Mouse (Mus musculus) neural tube, embryonic 15.5 days (tissue): ENCODE measurements around the gene Ttc7. TPM values are rescaled to one million over a fixed set of nuclear protein-coding genes. Genes with fewer than 3 reads are reported as not detected.

Experiments used
- ATAC-seq: fragments of 200-750 bp; cut with Nextera tagmentation; 2 replicates; pipeline ENCODE4 v1.8.0; 2017; ENCODE audit warnings: mild to moderate bottlenecking, moderate TSS enrichment, moderate library complexity; ENCODE audit not compliant: low FRiP score
- H3K27ac ChIP-seq: fragments of 300-500 bp; sonication (generic); replicated peaks from 2 replicates; pipeline ENCODE4 v1.5.1; 2015; ENCODE audit warnings: mild to moderate bottlenecking, inconsistent platforms
- H3K27me3 ChIP-seq: fragments of 300-500 bp; sonication (generic); replicated peaks from 2 replicates; pipeline ENCODE4 v1.6.1; 2015; ENCODE audit warnings: inconsistent platforms
- H3K36me3 ChIP-seq: fragments of 300-500 bp; sonication (generic); 2 replicates; pipeline ENCODE4 v1.6.1; 2015; ENCODE audit warnings: inconsistent platforms
- H3K4me1 ChIP-seq: fragments of 300-500 bp; sonication (generic); 2 replicates; pipeline ENCODE4 v1.6.1; 2015; ENCODE audit warnings: inconsistent platforms
- H3K4me2 ChIP-seq: fragments of 300-500 bp; sonication (generic); 2 replicates; pipeline ENCODE4 v1.6.1; 2015; ENCODE audit warnings: inconsistent platforms, mild to moderate bottlenecking, moderate library complexity
- H3K4me3 ChIP-seq: fragments of 300-500 bp; sonication (generic); replicated peaks from 2 replicates; pipeline ENCODE4 v1.5.1; 2015; ENCODE audit warnings: mild to moderate bottlenecking, inconsistent platforms
- H3K9ac ChIP-seq: fragments of 300-500 bp; sonication (generic); replicated peaks from 2 replicates; pipeline ENCODE4 v1.6.1; 2015; ENCODE audit warnings: mild to moderate bottlenecking, inconsistent platforms
- H3K9me3 ChIP-seq: fragments of 300-500 bp; sonication (generic); replicated peaks from 2 replicates; pipeline ENCODE4 v1.6.1; 2016; ENCODE audit warnings: inconsistent platforms
- WGBS: fragments of 180-500 bp; shearing (Covaris S2); methylation state at CpG from one replicate; pipeline ENCODE4 v1.1.7; 2015; ENCODE audit warnings: mixed read lengths; 5-methylcytosine and 5-hydroxymethylcytosine counted together
- polyA plus RNA-seq: library from polyadenylated mRNA; unstranded; fragments of >200 nt; fragmentation: Nextera tagmentation; extraction: Ambion mirVana; gene quantifications from 2 replicates; pipeline ENCODE4 v1.2.1, GENCODE M21; 2015

Ttc7 gene
- polyA plus RNA-seq, 1 experiment from 2014 or later: 7.2 TPM

DNA sequence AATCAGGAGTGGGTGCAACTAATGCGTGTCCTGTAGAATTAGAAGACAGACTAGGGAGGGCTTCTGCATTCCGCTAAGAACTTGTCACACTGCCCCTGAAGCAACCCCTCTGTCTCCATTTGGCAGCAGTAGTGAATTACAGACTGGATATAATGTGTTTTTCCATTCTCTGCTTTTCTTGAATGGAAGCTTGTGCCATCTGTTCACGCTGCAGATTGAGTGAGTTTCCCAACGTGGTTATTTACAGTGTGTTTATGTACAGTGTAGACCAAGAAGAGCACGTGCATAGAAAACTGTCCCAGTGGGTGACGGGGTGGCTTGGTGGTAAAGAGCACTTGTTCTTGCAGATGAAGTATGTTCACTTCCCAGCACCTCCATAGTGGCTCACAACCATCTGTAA, 13.2 kb upstream of the Ttc7 start:
- Histone ChIP-seq H3K4me1 (peaks cover 16% of the 10 kb centered on the region), H3K4me2 (no peak overlapping the region), H3K9ac (no peak overlapping the region), H3K27ac (no peak overlapping the region), H3K36me3 (no peaks in the 10 kb centered on the region), H3K4me3 (no peak overlapping the region), H3K9me3 (no peaks in the 10 kb centered on the region), H3K27me3 (no peaks in the 10 kb centered on the region)
- WGBS: 38% methylated on average over 6 of the region's 6 CpGs
- ATAC-seq: no peak

DNA sequence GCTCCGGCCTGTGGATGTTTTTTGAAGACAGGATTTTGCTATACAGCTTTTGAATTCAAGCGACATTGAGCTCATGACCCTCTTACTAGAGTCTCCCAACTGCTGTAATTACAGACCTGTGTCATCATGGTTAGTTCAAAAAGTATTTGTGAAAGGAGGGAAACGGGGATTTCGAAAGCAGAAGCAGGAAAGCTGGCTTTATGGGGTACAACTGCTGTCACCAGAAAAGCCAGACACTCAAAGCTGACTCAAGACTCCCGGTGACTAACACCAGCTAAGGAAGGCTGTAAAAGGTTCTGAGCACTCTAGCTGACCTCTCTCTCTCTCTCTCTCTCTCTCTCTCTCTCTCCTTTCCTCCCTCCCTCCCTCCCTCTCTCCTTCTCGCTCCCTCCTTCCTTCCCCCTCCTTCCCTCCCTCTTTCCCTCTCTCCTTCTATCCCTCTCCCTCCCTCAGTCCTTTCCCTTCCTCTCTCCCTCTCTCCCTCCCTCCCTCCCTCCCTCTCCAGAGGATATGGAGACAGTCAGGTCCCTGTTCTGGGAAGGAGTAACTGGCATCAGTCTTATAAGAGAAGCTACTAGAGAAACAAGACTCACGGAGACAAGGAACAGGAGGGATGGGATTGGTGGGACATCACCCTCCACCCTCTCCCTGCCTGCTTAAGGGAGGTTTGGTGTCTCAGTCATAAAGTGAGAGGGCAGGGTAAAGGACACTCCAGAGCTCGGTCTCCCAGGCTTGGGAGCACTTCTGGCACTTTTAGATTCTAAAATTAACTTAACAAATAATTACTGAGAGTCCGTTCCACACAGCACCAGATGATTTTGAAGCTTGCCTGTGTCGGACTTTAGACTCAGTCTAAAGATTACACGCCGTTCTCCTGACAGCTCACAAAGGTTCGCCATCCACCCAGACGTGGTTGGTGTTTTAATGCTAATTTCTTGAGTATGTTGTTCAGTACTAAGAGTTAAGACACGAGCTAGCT, 7.0 kb upstream of the Ttc7 start:
- no peaks in the 10 kb centered on the region for H3K36me3 ChIP-seq
- H3K27ac ChIP-seq: no peak overlapping the region
- no peak overlapping the region for H3K9ac ChIP-seq
- no peaks in the 10 kb centered on the region for H3K9me3 ChIP-seq
- no peaks in the 10 kb centered on the region for H3K4me1 ChIP-seq
- H3K4me3 ChIP-seq: no peak overlapping the region
- no peak overlapping the region for H3K4me2 ChIP-seq
- 60% methylated on average over 15 of the region's 15 CpGs for WGBS
- no peak for ATAC-seq
- no peaks in the 10 kb centered on the region for H3K27me3 ChIP-seq

DNA sequence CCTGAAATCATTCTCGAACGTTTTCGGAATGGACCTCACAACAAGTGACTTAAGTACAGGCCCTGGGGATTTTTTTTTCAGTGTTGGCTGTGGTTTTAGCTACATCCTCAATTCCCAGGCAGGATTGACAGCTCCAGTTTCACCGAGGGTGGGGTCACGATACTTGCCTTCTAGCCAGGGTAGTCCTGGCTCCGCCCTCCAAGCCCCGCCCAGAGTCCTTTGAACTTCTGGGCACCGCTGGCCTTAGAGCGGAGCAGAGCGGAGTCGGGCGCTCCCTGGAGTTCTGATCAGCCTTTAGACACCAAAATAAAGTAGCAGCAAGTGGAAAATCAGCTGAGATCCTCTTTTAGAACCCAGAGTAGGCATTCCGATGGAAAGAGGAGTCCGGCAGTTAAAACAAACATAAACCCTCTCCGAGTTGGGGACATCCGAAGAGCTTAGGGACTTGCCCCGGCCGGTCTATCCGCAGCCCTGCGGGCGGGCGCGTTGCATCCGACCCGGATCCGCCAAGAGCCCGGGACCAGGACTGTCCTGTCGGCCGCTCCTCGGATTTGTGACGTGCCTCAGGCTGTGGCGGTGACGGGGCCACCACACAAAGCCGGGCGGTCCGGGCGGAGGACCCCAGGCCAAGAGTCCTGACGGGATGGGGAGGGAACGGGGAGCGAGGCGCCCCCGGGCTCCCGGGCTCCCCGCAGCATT, 530 bp upstream of the Ttc7 start:
- Histone ChIP-seq H3K4me2 (peak overlapping the region; percentile 87), H3K4me1 (peaks cover 33% of the 10 kb centered on the region), H3K27ac (peak overlapping the region; percentile 87), H3K4me3 (peak overlapping the region; percentile 69), H3K9ac (peak overlapping the region; percentile 78), H3K36me3 (no peaks in the 10 kb centered on the region), H3K9me3 (no peaks in the 10 kb centered on the region), H3K27me3 (peaks cover 15% of the 10 kb centered on the region)
- ATAC-seq: peak; percentile 74
- under 1% methylated on average over 44 of the region's 44 CpGs for WGBS

DNA sequence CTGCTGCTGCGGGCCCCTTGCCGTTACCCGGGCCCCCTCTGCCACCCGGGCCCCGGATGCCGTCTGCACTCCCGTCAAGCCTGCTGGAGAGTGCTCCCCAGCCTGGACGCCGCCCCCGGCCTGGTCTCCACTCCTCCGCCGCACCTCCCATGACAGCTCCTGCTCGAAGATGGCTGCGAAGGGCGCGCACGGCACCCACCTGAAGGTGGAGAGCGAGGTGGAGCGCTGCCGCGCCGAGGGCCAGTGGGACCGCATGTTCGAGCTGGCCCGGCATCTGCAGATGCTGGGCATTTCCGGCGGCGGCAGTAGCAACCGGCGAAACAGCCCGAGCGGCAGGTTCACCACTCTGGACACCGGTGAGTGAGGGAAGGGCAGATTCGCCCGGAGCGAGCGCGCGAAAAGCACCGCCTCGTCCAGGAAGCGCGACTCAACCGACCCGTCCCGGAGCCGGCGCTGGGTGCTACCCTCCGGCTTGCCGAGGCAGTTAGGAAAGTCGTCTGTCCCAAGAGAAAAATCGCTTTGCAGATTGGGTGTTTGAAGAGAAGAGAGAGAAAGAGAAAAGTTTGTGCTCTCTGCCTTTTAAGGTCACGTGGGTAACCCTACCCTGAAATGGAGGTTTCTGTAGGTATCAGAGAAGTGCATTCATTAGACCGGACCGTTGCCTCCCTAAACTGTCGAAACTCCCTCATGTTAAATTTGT, 519 bp downstream of the Ttc7 start:
- peak; percentile 62 for ATAC-seq
- Histone ChIP-seq H3K9ac (peak overlapping the region; percentile 78), H3K4me2 (peak overlapping the region; percentile 87), H3K36me3 (no peaks in the 10 kb centered on the region), H3K9me3 (no peaks in the 10 kb centered on the region), H3K27me3 (peaks cover 15% of the 10 kb centered on the region), H3K4me3 (peak overlapping the region; percentile 69), H3K27ac (peak overlapping the region; percentile 87), H3K4me1 (peaks cover 33% of the 10 kb centered on the region)
- WGBS: under 1% methylated on average over 53 of the region's 56 CpGs

GRCm38 (mm10) chr17:87283755-87284481, 1.2 kb downstream of the Ttc7 start:
- ATAC-seq: no peak
- 7% methylated on average over 21 of the region's 21 CpGs for WGBS

DNA sequence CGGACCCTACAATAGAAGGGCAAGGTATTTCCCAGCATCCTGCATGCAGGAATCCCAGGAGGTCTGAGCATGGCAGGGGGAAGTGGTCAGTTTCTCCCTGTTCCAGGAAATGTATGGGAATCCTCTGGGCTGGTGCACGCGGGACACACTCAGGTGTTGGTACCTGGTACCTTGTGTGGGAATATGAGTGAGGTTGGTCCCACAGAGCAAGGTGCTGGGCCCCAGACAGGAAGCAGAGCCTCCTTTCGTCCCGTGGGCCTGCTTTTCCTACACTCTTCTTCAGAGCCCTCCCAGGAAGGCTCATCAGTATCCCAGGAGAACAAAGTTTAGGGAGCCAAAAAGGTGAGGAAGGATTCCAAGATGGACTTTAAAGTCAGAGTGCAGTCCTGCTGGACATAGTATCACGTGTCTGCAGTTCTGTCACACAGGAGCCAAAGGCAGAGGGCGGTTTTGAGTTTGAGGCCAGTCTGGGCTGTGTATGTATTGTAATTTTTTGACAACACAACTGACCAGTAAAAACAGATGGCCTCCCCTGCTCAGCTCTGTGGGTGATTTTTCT, 1.9 kb downstream of the Ttc7 start:
- peak overlapping the region; percentile 87 for H3K4me2 ChIP-seq
- no peak overlapping the region for H3K9ac ChIP-seq
- no peak for ATAC-seq

More at GRCm38 (mm10) chr17:87283755-87284481, 1.2 kb downstream of the Ttc7 start:
- H3K9me3 ChIP-seq: no peaks in the 10 kb centered on the region
- H3K4me3 ChIP-seq: peak overlapping the region; percentile 69
- H3K4me1 ChIP-seq: peaks cover 33% of the 10 kb centered on the region
- H3K9ac ChIP-seq: peak overlapping the region; percentile 78
- peaks cover 15% of the 10 kb centered on the region for H3K27me3 ChIP-seq
- no peaks in the 10 kb centered on the region for H3K36me3 ChIP-seq
- no peak overlapping the region for H3K27ac ChIP-seq
- peak overlapping the region; percentile 87 for H3K4me2 ChIP-seq

DNA sequence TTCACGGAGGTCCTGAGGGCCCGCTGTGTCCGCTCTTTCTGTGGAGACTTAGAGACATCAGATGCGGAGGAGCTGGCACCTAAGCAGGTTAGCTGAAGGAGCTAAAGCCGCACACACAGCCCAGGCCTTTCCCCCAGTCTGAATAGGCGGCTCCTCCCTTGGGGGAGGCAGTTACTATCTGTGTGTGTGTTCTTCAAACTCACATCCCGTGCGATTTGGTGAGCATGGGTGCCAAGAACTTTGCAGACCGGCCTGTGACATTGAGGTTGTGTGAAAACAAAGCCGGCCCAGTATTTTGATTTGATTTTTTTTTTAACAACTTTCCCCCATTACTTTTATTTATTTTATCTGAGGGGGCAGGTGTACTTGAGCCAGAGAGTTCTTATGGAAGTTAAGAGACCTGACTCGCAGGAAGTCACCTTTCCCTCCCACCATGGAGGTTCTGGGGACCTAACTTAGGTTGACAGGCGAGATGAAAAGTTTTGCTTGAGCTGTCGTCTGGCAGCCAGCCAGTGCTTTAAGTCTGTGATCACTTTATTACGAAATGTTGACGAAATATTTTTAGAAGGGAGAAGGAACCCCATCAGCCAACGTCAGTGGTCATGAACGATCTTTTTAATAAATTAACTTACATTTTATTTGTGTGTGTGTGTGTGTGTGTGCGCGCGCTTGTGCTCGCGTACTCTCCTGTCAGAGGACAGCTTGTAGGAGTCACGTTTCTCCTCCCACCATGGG, 3.2 kb downstream of the Ttc7 start:
- Histone ChIP-seq H3K4me3 (no peak overlapping the region), H3K9ac (no peak overlapping the region), H3K36me3 (no peaks in the 10 kb centered on the region), H3K4me2 (no peak overlapping the region), H3K9me3 (no peaks in the 10 kb centered on the region), H3K27me3 (peaks cover 15% of the 10 kb centered on the region), H3K27ac (no peak overlapping the region), H3K4me1 (peaks cover 33% of the 10 kb centered on the region)
- WGBS: 81% methylated on average over 23 of the region's 23 CpGs
- ATAC-seq: no peak

More for the DNA sequence above, 1.9 kb downstream of the Ttc7 start:
- Histone ChIP-seq H3K36me3 (no peaks in the 10 kb centered on the region), H3K4me1 (peaks cover 33% of the 10 kb centered on the region), H3K27ac (no peak overlapping the region), H3K9me3 (no peaks in the 10 kb centered on the region), H3K4me3 (peak overlapping the region; percentile 69; the same call in 1 of the 2 replicates), H3K27me3 (peaks cover 15% of the 10 kb centered on the region)
- WGBS: 64% methylated on average over 7 of the region's 7 CpGs

DNA sequence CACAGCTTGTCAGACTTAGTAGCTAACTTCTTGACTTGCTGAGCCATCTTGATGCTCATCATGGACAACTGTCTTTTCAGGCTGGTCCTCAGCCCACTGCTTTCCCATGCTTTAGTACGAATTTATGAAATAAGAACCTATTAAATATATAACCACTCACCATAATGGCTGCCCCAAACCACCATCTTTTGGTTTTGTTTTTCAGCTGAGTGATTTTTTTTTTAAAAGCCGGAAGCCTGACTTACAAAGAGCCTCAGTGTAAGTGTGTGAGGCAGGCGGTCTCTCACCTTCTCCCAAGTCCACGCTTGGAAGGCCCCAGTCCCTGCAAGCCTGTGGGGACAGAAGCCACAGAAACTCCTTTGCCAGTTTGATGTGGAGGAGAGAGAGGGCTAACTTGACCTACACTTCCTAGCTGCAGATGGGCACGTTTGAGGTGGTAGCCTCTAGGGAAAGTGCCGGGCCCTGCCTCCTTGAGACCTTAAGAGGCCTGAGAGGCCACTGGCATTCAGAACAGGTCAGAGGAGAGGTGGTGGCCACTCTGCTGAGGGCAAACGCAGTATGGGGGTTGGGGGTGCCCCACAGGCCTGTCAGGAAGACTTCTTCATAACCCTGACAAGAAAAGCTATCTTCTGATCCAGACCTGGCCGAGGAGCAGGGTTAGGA, 3.9 kb downstream of the Ttc7 start:
- ATAC-seq: no peak
- WGBS: 76% methylated on average over 8 of the region's 8 CpGs
- no peak overlapping the region for H3K4me3 ChIP-seq
- no peaks in the 10 kb centered on the region for H3K36me3 ChIP-seq
- peaks cover 27% of the 10 kb centered on the region for H3K4me1 ChIP-seq
- no peak overlapping the region for H3K4me2 ChIP-seq
- H3K9ac ChIP-seq: no peak overlapping the region
- H3K27ac ChIP-seq: no peak overlapping the region
- H3K27me3 ChIP-seq: peaks cover 15% of the 10 kb centered on the region
- H3K9me3 ChIP-seq: no peaks in the 10 kb centered on the region

DNA sequence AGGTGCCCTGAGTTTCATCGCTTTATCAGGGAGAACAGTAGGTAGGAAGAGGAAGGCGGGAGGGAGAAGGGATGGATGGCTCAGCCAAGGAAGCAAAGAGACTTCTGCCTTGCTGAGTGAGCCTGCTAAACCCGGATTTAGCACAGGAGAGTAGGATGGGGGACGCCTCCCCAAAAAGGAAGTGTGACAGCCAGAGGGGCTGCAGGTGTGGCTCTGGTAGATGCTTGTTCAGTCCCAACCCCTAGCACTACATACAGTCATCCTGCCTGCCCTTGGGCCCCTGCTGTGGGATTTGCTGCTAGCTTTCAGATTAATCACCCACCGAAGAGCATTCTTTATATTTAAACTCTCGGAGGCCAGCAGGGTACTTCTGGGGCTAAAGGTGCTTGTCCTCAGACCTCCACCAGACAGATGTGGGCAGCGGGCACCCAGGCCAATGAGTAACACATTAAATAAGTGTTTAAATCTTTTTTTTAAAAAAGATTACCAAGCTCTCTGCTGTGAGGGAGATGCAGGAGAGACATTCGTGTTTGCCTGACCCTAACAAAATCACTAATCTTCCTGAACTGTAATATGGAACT, 4.6 kb downstream of the Ttc7 start:
- no peaks in the 10 kb centered on the region for H3K9me3 ChIP-seq
- peaks cover 15% of the 10 kb centered on the region for H3K27me3 ChIP-seq
- no peak overlapping the region for H3K4me2 ChIP-seq
- no peak overlapping the region for H3K27ac ChIP-seq
- no peak overlapping the region for H3K9ac ChIP-seq
- H3K4me3 ChIP-seq: no peak overlapping the region
- ATAC-seq: no peak
- peaks cover 20% of the 10 kb centered on the region for H3K4me1 ChIP-seq
- 66% methylated on average over 8 of the region's 8 CpGs for WGBS
- no peaks in the 10 kb centered on the region for H3K36me3 ChIP-seq

GRCm38 (mm10) chr17:87288131-87288530, 5.4 kb downstream of the Ttc7 start:
- H3K4me1 ChIP-seq: peaks cover 15% of the 10 kb centered on the region
- peaks cover 15% of the 10 kb centered on the region for H3K27me3 ChIP-seq
- H3K36me3 ChIP-seq: no peaks in the 10 kb centered on the region
- H3K4me2 ChIP-seq: no peak overlapping the region
- H3K9me3 ChIP-seq: no peaks in the 10 kb centered on the region
- no peak overlapping the region for H3K4me3 ChIP-seq
- no peak overlapping the region for H3K27ac ChIP-seq
- no peak overlapping the region for H3K9ac ChIP-seq
- WGBS: 41% methylated on average over 12 of the region's 12 CpGs
- ATAC-seq: no peak
